Mouse (Mus musculus): ENCODE data around the gene Cdk2ap2. TPM values are rescaled to one million over a fixed set of nuclear protein-coding genes. Genes with fewer than 3 reads are reported as not detected.

Cdk2ap2 gene
- polyA plus RNA-seq, 1 experiment: 70.4 TPM

GRCm38 (mm10) chr19:4102626-4103025 lies 5.6 kb downstream of the Cdk2ap2 start:
- no peak for TF ChIP-seq GATA1 (IDR thresholded peaks at IDR 0.05; ENCODE audit: low read length)

GRCm38 (mm10) chr19:4103294-4103693 lies 6.3 kb downstream of the Cdk2ap2 start:
- no peak for TF ChIP-seq GATA1 (IDR thresholded peaks at IDR 0.05; ENCODE audit: low read length)

GRCm38 (mm10) chr19:4103792-4104191 lies 6.8 kb downstream of the Cdk2ap2 start:
- no peak for TF ChIP-seq GATA1 (IDR thresholded peaks at IDR 0.05; ENCODE audit: low read length)

GRCm38 (mm10) chr19:4104675-4105194 lies 7.8 kb downstream of the Cdk2ap2 start:
- no peak for TF ChIP-seq GATA1 (IDR thresholded peaks at IDR 0.05; ENCODE audit: low read length)

- TF ChIP-seq GATA1 (IDR thresholded peaks at IDR 0.05; ENCODE audit: low read length): no peak
Measured at GRCm38 (mm10) chr19:4106654-4107053, 9.7 kb downstream of the Cdk2ap2 start.

- no peak for TF ChIP-seq GATA1 (IDR thresholded peaks at IDR 0.05; ENCODE audit: low read length)
Measured at GRCm38 (mm10) chr19:4108535-4108934, 11.6 kb downstream of the Cdk2ap2 start.

- TF ChIP-seq GATA1 (IDR thresholded peaks at IDR 0.05; ENCODE audit: low read length): no peak
Measured at GRCm38 (mm10) chr19:4112063-4112960, 15.3 kb downstream of the Cdk2ap2 start.

GRCm38 (mm10) chr19:4113186-4113805 lies 16.3 kb downstream of the Cdk2ap2 start:
- TF ChIP-seq GATA1 (IDR thresholded peaks at IDR 0.05; ENCODE audit: low read length): no peak

GRCm38 (mm10) chr19:4113806-4114230 lies 16.8 kb downstream of the Cdk2ap2 start:
- no peak for TF ChIP-seq GATA1 (IDR thresholded peaks at IDR 0.05; ENCODE audit: low read length)

GRCm38 (mm10) chr19:4114551-4114950 lies 17.6 kb downstream of the Cdk2ap2 start:
- no peak for TF ChIP-seq GATA1 (IDR thresholded peaks at IDR 0.05; ENCODE audit: low read length)

- TF ChIP-seq GATA1 (IDR thresholded peaks at IDR 0.05; ENCODE audit: low read length): no peak
Measured at GRCm38 (mm10) chr19:4115144-4115543, 18.2 kb downstream of the Cdk2ap2 start.

- no peak for TF ChIP-seq GATA1 (IDR thresholded peaks at IDR 0.05; ENCODE audit: low read length)
Measured at GRCm38 (mm10) chr19:4115816-4116215, 18.8 kb downstream of the Cdk2ap2 start.

GRCm38 (mm10) chr19:4117006-4117405 lies 20.0 kb downstream of the Cdk2ap2 start:
- no peak for TF ChIP-seq GATA1 (IDR thresholded peaks at IDR 0.05; ENCODE audit: low read length)

- TF ChIP-seq GATA1 (IDR thresholded peaks at IDR 0.05; ENCODE audit: low read length): no peak
Measured at GRCm38 (mm10) chr19:4118350-4118749, 21.4 kb downstream of the Cdk2ap2 start.

GRCm38 (mm10) chr19:4119716-4120487 lies 22.9 kb downstream of the Cdk2ap2 start:
- TF ChIP-seq GATA1 (IDR thresholded peaks at IDR 0.05; ENCODE audit: low read length): no peak

- no peak for TF ChIP-seq GATA1 (IDR thresholded peaks at IDR 0.05; ENCODE audit: low read length)
Measured at GRCm38 (mm10) chr19:4120496-4120895, 23.5 kb downstream of the Cdk2ap2 start.

Data from G1E-ER4 (cell line).